16 mouse cellular contexts compared by ENCODE assay signal in genomic region chr8:118830291-118830690, GRCm38 (mm10).
DNase-seq lines count a peak whose midpoint lies in the region; TF ChIP-seq lines count a peak whose summit lies in the region.
"Had no signal": no experiment of that assay in that cellular context is flagged by ENCODE, and none has a peak within 500 bp of the region (broad histone marks: within the 10 kb centered on the region; RNA-seq: fewer than 3 reads in every experiment).

No protein-coding gene starts in this region.

- H3K4me3 ChIP-seq in myocyte: no peak overlapping the region
- H3K4me3 ChIP-seq: forebrain, embryonic 12.5 days; heart, embryonic 12.5 days; hindbrain, embryonic 10.5 days; limb, embryonic 13.5 days had no signal

- no peaks in the 10 kb centered on the region for H3K27me3 ChIP-seq in myocyte (ENCODE audit: control insufficient read depth, insufficient read depth, insufficient read length)
- H3K27me3 ChIP-seq: heart, embryonic 12.5 days; limb, embryonic 13.5 days had no signal

- DNase-seq in left cerebral cortex, adult 9 months (ENCODE audit: low spot score in 2 of 2): peak; percentile 31 to 35
- no peak for DNase-seq in left cerebral cortex, postnatal 10 days (ENCODE audit: extremely low spot score in 1 of 2, low spot score in 2 of 2)
- peak; percentile 61 for DNase-seq in urinary bladder, postnatal 14 days (ENCODE audit: low spot score)
- DNase-seq in urinary bladder, postnatal 10 days (ENCODE audit: low spot score): no peak
- DNase-seq in layer of hippocampus, postnatal 25 days (ENCODE audit: extremely low spot score in 1 of 2, low spot score in 1 of 2): no peak
- DNase-seq in cerebellum, adult 11 months: no peak
- no peak for DNase-seq in kidney, adult 8-10 months
- DNase-seq: adrenal gland, postnatal 25 days; cerebellum, adult 11-12 months; embryo, embryonic 11 days; lung, adult 2 months had no signal

- H3K79me2 ChIP-seq in myocyte (ENCODE audit: control insufficient read depth, insufficient read depth): no peaks in the 10 kb centered on the region

- no peak for TF ChIP-seq POLR2A in myocyte (IDR thresholded peaks at IDR 0.05; ENCODE audit: insufficient read length, low read depth)

- H3ac ChIP-seq in myocyte (ENCODE audit: control insufficient read depth, insufficient read length): no peak overlapping the region

- no peak overlapping the region for H3K4me2 ChIP-seq in myocyte (ENCODE audit: low read depth)
- H3K4me2 ChIP-seq: forebrain, embryonic 12.5 days; heart, embryonic 12.5 days; limb, embryonic 13.5 days had no signal

- no peaks in the 10 kb centered on the region for H3K36me3 ChIP-seq in myocyte (ENCODE audit: control insufficient read depth, insufficient read depth)
- H3K36me3 ChIP-seq: forebrain, embryonic 12.5 days; heart, embryonic 12.5 days; hindbrain, embryonic 10.5 days; limb, embryonic 13.5 days had no signal

- intact Hi-C loops in left cerebral cortex, postnatal 10 days (cut with DNase I): no loop called here

TF ChIP-seq in myocyte, 11 proteins besides CTCF, POLR2A, EP300 and RAD21:
- TF ChIP-seq CEBPB (IDR thresholded peaks at IDR 0.05; ENCODE audit: insufficient read depth, poor library complexity, severe bottlenecking) (no peak), MYOD1 (IDR thresholded peaks at IDR 0.05; ENCODE audit: control insufficient read depth in 1 of 3, insufficient read length in 2 of 3, low read depth in 2 of 3) (peak in 2 of 3 experiments; percentile 19 to 48), POLR2AphosphoS2 (IDR thresholded peaks at IDR 0.05; ENCODE audit: insufficient read length, low read depth) (no peak), TCF12 (IDR thresholded peaks at IDR 0.05; ENCODE audit: insufficient read depth, poor library complexity, severe bottlenecking) (no peak), SRF (IDR thresholded peaks at IDR 0.05; ENCODE audit: control insufficient read depth, insufficient read length, low read depth) (no peak), MAX (IDR thresholded peaks at IDR 0.05; ENCODE audit: low read depth) (no peak), MYOG (IDR thresholded peaks at IDR 0.05; ENCODE audit: control insufficient read depth in 1 of 3, insufficient read depth in 1 of 3, insufficient read length in 2 of 3, low read depth in 2 of 3) (peak in 2 of 3 experiments; percentile 25 to 53), USF1 (IDR thresholded peaks at IDR 0.05; ENCODE audit: low read depth) (peak; percentile 56), REST (IDR thresholded peaks at IDR 0.05; ENCODE audit: insufficient read depth, insufficient read length) (no peak)

Comparison
In these comparisons a context has a peak if more than half of its experiments do, and no peak if none do; other contexts are left out.
1. DNase-seq: peak in left cerebral cortex, adult 9 months (2 of 2) and urinary bladder, postnatal 14 days (single experiment); none in left cerebral cortex, postnatal 10 days (0 of 2), urinary bladder, postnatal 10 days (single experiment), layer of hippocampus, postnatal 25 days (0 of 2), cerebellum, adult 11 months (single experiment) and kidney, adult 8-10 months (0 of 2).